Mouse (Mus musculus): ENCODE measurements around the gene Gm28048.

- TF ChIP-seq POLR2A (IDR thresholded peaks at IDR 0.05; ENCODE audit: low read depth, low read length) (no peak), CTCF (IDR thresholded peaks at IDR 0.05; ENCODE audit: extremely low read depth, insufficient read depth, insufficient read length, insufficient replicate concordance) (no peak)
These were observed 81.8 kb downstream of the Gm28048 start for GRCm38 (mm10) chr11:22900041-22900440.
